Mouse (Mus musculus): ENCODE results near the gene Fgf22. TPM values are rescaled to one million over a fixed set of nuclear protein-coding genes. Genes with fewer than 3 reads are reported as not detected.

The Fgf22 gene
- polyA plus RNA-seq, 1 experiment: 1.0 TPM

DNA sequence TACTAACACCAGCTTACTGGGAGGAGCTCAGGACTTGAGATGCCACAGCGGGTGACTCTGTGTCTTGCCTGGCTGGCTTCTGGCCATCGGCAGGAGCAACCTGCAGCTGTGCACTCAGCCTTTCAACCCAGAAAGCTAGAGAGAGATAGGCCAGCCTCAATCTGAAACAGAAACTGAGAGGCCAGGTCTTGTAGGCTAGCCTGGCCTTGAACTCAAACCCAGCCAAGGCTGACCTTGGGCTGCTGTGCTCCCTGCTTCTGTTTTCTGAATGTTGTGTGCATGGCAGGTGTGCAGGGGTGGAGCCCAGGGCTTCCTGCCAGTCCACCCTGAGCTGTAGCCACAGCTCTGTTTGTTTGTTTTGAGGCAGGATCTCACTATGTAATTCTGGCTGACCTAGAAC lies 18.3 kb downstream of the Fgf22 start:
- Histone ChIP-seq H3K9me3 (replicated peaks; ENCODE audit: control insufficient read depth, insufficient read depth, low read length, poor library complexity, severe bottlenecking) (no peaks in the 10 kb centered on the region), H3K36me3 (ENCODE audit: control insufficient read depth, insufficient read depth, low read length, poor library complexity, severe bottlenecking) (no peaks in the 10 kb centered on the region), H3K4me1 (ENCODE audit: control insufficient read depth, insufficient read depth, low read length) (no peaks in the 10 kb centered on the region), H3K4me3 (ENCODE audit: low read depth, low read length) (no peak overlapping the region), H3K27ac (ENCODE audit: insufficient read depth, low read length) (no peak overlapping the region), H3K27me3 (ENCODE audit: control insufficient read depth, insufficient read depth, low read length, poor library complexity, severe bottlenecking) (no peaks in the 10 kb centered on the region), H3K9ac (ENCODE audit: low read depth, poor library complexity, severe bottlenecking) (no peak overlapping the region)
- TF ChIP-seq CTCF (IDR thresholded peaks at IDR 0.05; ENCODE audit: low read depth, low read length) (no peak), EP300 (IDR thresholded peaks at IDR 0.05; ENCODE audit: insufficient read depth, low read depth, low read length) (no peak), POLR2A (IDR thresholded peaks at IDR 0.05; ENCODE audit: insufficient read depth, low read length) (no peak)

GRCm38 (mm10) chr10:79774486-79775279 lies 19.8 kb downstream of the Fgf22 start:
- no peak overlapping the region for H3K9ac ChIP-seq (ENCODE audit: low read depth, poor library complexity, severe bottlenecking)
- no peaks in the 10 kb centered on the region for H3K27me3 ChIP-seq (ENCODE audit: control insufficient read depth, insufficient read depth, low read length, poor library complexity, severe bottlenecking)
- no peaks in the 10 kb centered on the region for H3K36me3 ChIP-seq (ENCODE audit: control insufficient read depth, insufficient read depth, low read length, poor library complexity, severe bottlenecking)
- H3K27ac ChIP-seq (ENCODE audit: insufficient read depth, low read length): no peak overlapping the region
- TF ChIP-seq EP300 (IDR thresholded peaks at IDR 0.05; ENCODE audit: insufficient read depth, low read depth, low read length): no peak
- peak; percentile 48 for TF ChIP-seq CTCF (IDR thresholded peaks at IDR 0.05; ENCODE audit: low read depth, low read length)
- TF ChIP-seq POLR2A (IDR thresholded peaks at IDR 0.05; ENCODE audit: insufficient read depth, low read length): no peak
- no peaks in the 10 kb centered on the region for H3K9me3 ChIP-seq (replicated peaks; ENCODE audit: control insufficient read depth, insufficient read depth, low read length, poor library complexity, severe bottlenecking)
- no peaks in the 10 kb centered on the region for H3K4me1 ChIP-seq (ENCODE audit: control insufficient read depth, insufficient read depth, low read length)
- no peak overlapping the region for H3K4me3 ChIP-seq (ENCODE audit: low read depth, low read length)

- peak within 1 kb of the TSS; percentile 60 for H3K4me3 ChIP-seq (ENCODE audit: low read depth, low read length)
- H3K36me3 ChIP-seq (ENCODE audit: control insufficient read depth, insufficient read depth, low read length, poor library complexity, severe bottlenecking): no peaks in the 10 kb centered on the region
- H3K9me3 ChIP-seq (replicated peaks; ENCODE audit: control insufficient read depth, insufficient read depth, low read length, poor library complexity, severe bottlenecking): no peaks in the 10 kb centered on the region
- no peak for TF ChIP-seq EP300 (IDR thresholded peaks at IDR 0.05; ENCODE audit: insufficient read depth, low read depth, low read length)
- TF ChIP-seq POLR2A (IDR thresholded peaks at IDR 0.05; ENCODE audit: insufficient read depth, low read length): no peak
- no peak for TF ChIP-seq CTCF (IDR thresholded peaks at IDR 0.05; ENCODE audit: low read depth, low read length)
- peak within 1 kb of the TSS; percentile 68 for H3K9ac ChIP-seq (ENCODE audit: low read depth, poor library complexity, severe bottlenecking)
- no peaks in the 10 kb centered on the region for H3K4me1 ChIP-seq (ENCODE audit: control insufficient read depth, insufficient read depth, low read length)
- H3K27ac ChIP-seq (ENCODE audit: insufficient read depth, low read length): no peak within 1 kb of the TSS
- no peaks in the 10 kb centered on the region for H3K27me3 ChIP-seq (ENCODE audit: control insufficient read depth, insufficient read depth, low read length, poor library complexity, severe bottlenecking)
These were observed 22.2 kb downstream of the Fgf22 start, which contains the start of gene Fstl3 for GRCm38 (mm10) chr10:79777103-79777531. Gene Fstl3, plus strand, starts transcription at chr10:79777272.

DNA sequence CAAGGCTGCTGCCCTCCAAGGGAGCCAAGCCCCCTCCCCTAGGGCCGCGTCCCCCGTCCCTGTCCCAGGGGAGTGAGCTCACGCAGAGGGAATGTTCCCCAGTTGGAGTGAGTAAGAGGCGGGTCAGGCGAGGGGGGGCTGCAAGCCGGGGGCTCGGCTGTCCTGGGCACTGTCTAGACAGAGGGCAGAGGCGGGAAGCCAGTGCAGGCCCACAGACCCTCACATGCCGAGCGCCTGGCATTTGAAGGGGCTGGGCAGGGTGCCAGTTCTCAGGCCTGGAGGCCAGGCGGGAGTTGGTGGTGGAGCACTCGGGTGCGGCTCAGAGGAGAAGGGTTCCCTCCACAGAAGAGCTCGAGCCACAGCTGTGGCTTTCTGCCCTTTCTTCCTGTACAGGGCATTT lies 23.1 kb downstream of the Fgf22 start:
- no peak overlapping the region for H3K4me3 ChIP-seq (ENCODE audit: low read depth, low read length)
- H3K4me1 ChIP-seq (ENCODE audit: control insufficient read depth, insufficient read depth, low read length): no peaks in the 10 kb centered on the region
- no peaks in the 10 kb centered on the region for H3K36me3 ChIP-seq (ENCODE audit: control insufficient read depth, insufficient read depth, low read length, poor library complexity, severe bottlenecking)
- no peak overlapping the region for H3K27ac ChIP-seq (ENCODE audit: insufficient read depth, low read length)
- H3K27me3 ChIP-seq (ENCODE audit: control insufficient read depth, insufficient read depth, low read length, poor library complexity, severe bottlenecking): no peaks in the 10 kb centered on the region
- no peaks in the 10 kb centered on the region for H3K9me3 ChIP-seq (replicated peaks; ENCODE audit: control insufficient read depth, insufficient read depth, low read length, poor library complexity, severe bottlenecking)
- H3K9ac ChIP-seq (ENCODE audit: low read depth, poor library complexity, severe bottlenecking): peak overlapping the region; percentile 10; the same call in 1 of the 2 replicates
- TF ChIP-seq CTCF (IDR thresholded peaks at IDR 0.05; ENCODE audit: low read depth, low read length) (no peak), EP300 (IDR thresholded peaks at IDR 0.05; ENCODE audit: insufficient read depth, low read depth, low read length) (no peak), POLR2A (IDR thresholded peaks at IDR 0.05; ENCODE audit: insufficient read depth, low read length) (no peak)

- Histone ChIP-seq H3K4me3 (ENCODE audit: low read depth, low read length) (no peak overlapping the region), H3K9ac (ENCODE audit: low read depth, poor library complexity, severe bottlenecking) (no peak overlapping the region), H3K27me3 (ENCODE audit: control insufficient read depth, insufficient read depth, low read length, poor library complexity, severe bottlenecking) (no peaks in the 10 kb centered on the region), H3K27ac (ENCODE audit: insufficient read depth, low read length) (no peak overlapping the region), H3K36me3 (ENCODE audit: control insufficient read depth, insufficient read depth, low read length, poor library complexity, severe bottlenecking) (no peaks in the 10 kb centered on the region), H3K4me1 (ENCODE audit: control insufficient read depth, insufficient read depth, low read length) (no peaks in the 10 kb centered on the region), H3K9me3 (replicated peaks; ENCODE audit: control insufficient read depth, insufficient read depth, low read length, poor library complexity, severe bottlenecking) (no peaks in the 10 kb centered on the region)
- TF ChIP-seq CTCF (IDR thresholded peaks at IDR 0.05; ENCODE audit: low read depth, low read length): no peak
- no peak for TF ChIP-seq EP300 (IDR thresholded peaks at IDR 0.05; ENCODE audit: insufficient read depth, low read depth, low read length)
- TF ChIP-seq POLR2A (IDR thresholded peaks at IDR 0.05; ENCODE audit: insufficient read depth, low read length): no peak
These were observed 24.3 kb downstream of the Fgf22 start for GRCm38 (mm10) chr10:79779193-79779592.

All from ES-Bruce4 (cell line).